ENCODE assay signal across 23 mouse cellular contexts in genomic region chr11:70531065-70531464, GRCm38 (mm10). TPM values are rescaled to one million over a fixed set of nuclear protein-coding genes. Genes with fewer than 3 reads are reported as not detected.
DNase-seq lines count a peak whose midpoint lies in the region; ATAC-seq and TF ChIP-seq lines count a peak whose summit lies in the region.
"Not testable (repeated sequence)": the region's sequence is repeated elsewhere in the genome, so short reads cannot be mapped to it uniquely, and the experiment has no call there.
"Had no signal": no experiment of that assay in that cellular context is flagged by ENCODE, and none has a peak within 500 bp of the region (broad histone marks: within the 10 kb centered on the region; RNA-seq: fewer than 3 reads in every experiment).

No protein-coding gene starts in this region.

- not testable (repeated sequence) for TF ChIP-seq RAD21 in CH12.LX (IDR thresholded peaks at IDR 0.05; ENCODE audit: low read depth, low read length); MEL (IDR thresholded peaks at IDR 0.05; ENCODE audit: low read depth, low read length)

- TF ChIP-seq POLR2A in CH12.LX (IDR thresholded peaks at IDR 0.05; ENCODE audit: low read depth, low read length); MEL (IDR thresholded peaks at IDR 0.05; ENCODE audit: control insufficient read depth in 1 of 2, insufficient read depth in 1 of 2, low read depth in 1 of 2, low read length in 2 of 2, poor library complexity in 1 of 2): not testable (repeated sequence)

- intact Hi-C loops in gastrocnemius, adult 2 months (cut with DNase I); left cerebral cortex, adult 2 months (cut with DNase I): not testable (repeated sequence)

- not testable (repeated sequence) for H3K27ac ChIP-seq in CH12.LX (ENCODE audit: insufficient read depth, low read depth); MEL (ENCODE audit: control insufficient read depth, low read depth, low read length); gastrocnemius, adult 2 months; hindbrain, postnatal 0 days; kidney, postnatal 0 days; left cerebral cortex, adult 2 months; lung, embryonic 14.5 days (ENCODE audit: low read depth); midbrain, postnatal 0 days (ENCODE audit: low read depth, low read length)

- ATAC-seq in hindbrain, postnatal 0 days; kidney, postnatal 0 days (replicated peaks; ENCODE audit: low FRiP score, low read depth); lung, embryonic 14.5 days (ENCODE audit: insufficient read depth); midbrain, postnatal 0 days (ENCODE audit: low FRiP score): not testable (repeated sequence)

- H3K4me2 ChIP-seq in CH12.LX (ENCODE audit: insufficient read depth, low read depth, poor library complexity, severe bottlenecking); hindbrain, postnatal 0 days (ENCODE audit: low read depth, low read length); kidney, postnatal 0 days (ENCODE audit: low read length); lung, embryonic 14.5 days; midbrain, postnatal 0 days (ENCODE audit: low read depth, low read length, poor library complexity, severe bottlenecking): not testable (repeated sequence)

- not testable (repeated sequence) for H3K9me3 ChIP-seq in CH12.LX (replicated peaks; ENCODE audit: low read length); MEL (replicated peaks; ENCODE audit: insufficient read depth, low read length); hindbrain, postnatal 0 days (ENCODE audit: low read length); kidney, postnatal 0 days (replicated peaks; ENCODE audit: low read length); lung, embryonic 14.5 days (ENCODE audit: low read depth, low read length); midbrain, postnatal 0 days (ENCODE audit: low read length)

- in situ Hi-C loops in CH12.LX (cut with MboI; ENCODE audit: low pct_ligation_motif_present, low pct_unique_long_range_greater_than_20kb, low sequenced_read_pairs) = not testable (repeated sequence)

- peaks cover 24 to 36% of the 10 kb centered on the region in 2 experiments for H3K36me3 ChIP-seq in CH12.LX (replicated peaks in 1 of 2; ENCODE audit: control insufficient read depth in 1 of 2, insufficient read depth in 1 of 2, low read length in 1 of 2)
- not testable (repeated sequence) for H3K36me3 ChIP-seq in MEL (ENCODE audit: control insufficient read depth in 1 of 2, insufficient read depth in 2 of 2, low read length in 2 of 2)
- peaks cover 11% of the 10 kb centered on the region; the same call in 1 of the 2 replicates for H3K36me3 ChIP-seq in hindbrain, postnatal 0 days (ENCODE audit: insufficient read depth, low read length)
- H3K36me3 ChIP-seq in kidney, postnatal 0 days (ENCODE audit: insufficient read depth, low read length) = peaks cover 23% of the 10 kb centered on the region
- peaks cover 32% of the 10 kb centered on the region for H3K36me3 ChIP-seq in lung, embryonic 14.5 days (ENCODE audit: insufficient read depth)
- H3K36me3 ChIP-seq in midbrain, postnatal 0 days (ENCODE audit: insufficient read depth, low read length) = peaks cover 22% of the 10 kb centered on the region

- not testable (repeated sequence) for H3K79me2 ChIP-seq in CH12.LX (replicated peaks; ENCODE audit: control insufficient read depth, extremely low read depth, insufficient read depth, poor library complexity, severe bottlenecking); MEL (ENCODE audit: control insufficient read depth, insufficient read depth, low read length, poor library complexity)

- H3K27me3 ChIP-seq in CH12.LX (replicated peaks); MEL (ENCODE audit: control insufficient read depth in 1 of 2, insufficient read depth in 2 of 2, low read length in 2 of 2); hindbrain, postnatal 0 days (ENCODE audit: insufficient read depth, low read length); kidney, postnatal 0 days (ENCODE audit: insufficient read depth, low read length); lung, embryonic 14.5 days (ENCODE audit: insufficient read depth, low read length); midbrain, postnatal 0 days (ENCODE audit: insufficient read depth, low read length): not testable (repeated sequence)

- peak in 1 of 2 experiments; percentile 32; a peak in 1 of 4 replicates for TF ChIP-seq CTCF in CH12.LX (conservative IDR thresholded peaks at IDR 0.05 in 1 of 2, IDR thresholded peaks at IDR 0.05 in 1 of 2; ENCODE audit: low read depth in 2 of 2, low read length in 2 of 2)
- TF ChIP-seq CTCF in MEL (IDR thresholded peaks at IDR 0.05 in 2 of 3, conservative IDR thresholded peaks at IDR 0.05 in 1 of 3; ENCODE audit: control insufficient read depth in 1 of 3, insufficient read depth in 1 of 3, low read depth in 2 of 3, low read length in 3 of 3, poor library complexity in 1 of 3, severe bottlenecking in 1 of 3) = not testable (repeated sequence)
- TF ChIP-seq CTCF in gastrocnemius, adult 2 months (IDR thresholded peaks at IDR 0.05) = peak; percentile 7; the same call in 1 of the 2 replicates
- TF ChIP-seq CTCF in hindbrain, postnatal 0 days (IDR thresholded peaks at IDR 0.05; ENCODE audit: low read depth) = 0 out of 2 replicates have a peak, but pooled peaks have one; percentile 6
- peak; percentile 25; the same call in 1 of the 2 replicates for TF ChIP-seq CTCF in kidney, postnatal 0 days (IDR thresholded peaks at IDR 0.05; ENCODE audit: low read depth)
- peak; percentile 8; the same call in 1 of the 2 replicates for TF ChIP-seq CTCF in left cerebral cortex, adult 2 months (IDR thresholded peaks at IDR 0.05)
- peak; percentile 3; the same call in 1 of the 2 replicates for TF ChIP-seq CTCF in lung, embryonic 14.5 days (IDR thresholded peaks at IDR 0.05; ENCODE audit: low read depth)
- TF ChIP-seq CTCF in midbrain, postnatal 0 days (IDR thresholded peaks at IDR 0.05) = peak; percentile 4; the same call in 1 of the 2 replicates

- not testable (repeated sequence) for TF ChIP-seq EP300 in CH12.LX (IDR thresholded peaks at IDR 0.05; ENCODE audit: low read length); MEL (IDR thresholded peaks at IDR 0.05; ENCODE audit: low read depth in 1 of 2, low read length in 2 of 2)

- H3K9ac ChIP-seq in CH12.LX (ENCODE audit: insufficient read depth, low read depth); MEL (ENCODE audit: control insufficient read depth, low read depth, low read length, poor library complexity, severe bottlenecking); hindbrain, postnatal 0 days (replicated peaks; ENCODE audit: low read length); kidney, postnatal 0 days (ENCODE audit: low read depth, low read length); lung, embryonic 14.5 days; midbrain, postnatal 0 days (replicated peaks; ENCODE audit: low read length, poor library complexity, severe bottlenecking): not testable (repeated sequence)

- not testable (repeated sequence) for DNase-seq in CH12.LX (ENCODE audit: extremely low read depth); MEL (ENCODE audit: low read depth, low spot score); gastrocnemius, adult 2 months; hindbrain, postnatal 0 days (ENCODE audit: low spot score); kidney, postnatal 0 days (ENCODE audit: low spot score); left cerebral cortex, adult 2 months (ENCODE audit: extremely low spot score in 1 of 2, low spot score in 2 of 2); lung, embryonic 14.5 days; midbrain, postnatal 0 days (ENCODE audit: low spot score)

- H3K4me3 ChIP-seq in CH12.LX (replicated peaks in 1 of 3; ENCODE audit: low read depth in 2 of 3, low read length in 2 of 3, poor library complexity in 1 of 3); MEL (ENCODE audit: control insufficient read depth in 1 of 2, insufficient read depth in 1 of 2, low read depth in 2 of 2, low read length in 2 of 2); gastrocnemius, adult 2 months; hindbrain, postnatal 0 days (ENCODE audit: low read length); kidney, postnatal 0 days (replicated peaks; ENCODE audit: low read depth, low read length); left cerebral cortex, adult 2 months; lung, embryonic 14.5 days (ENCODE audit: low read depth, low read length); midbrain, postnatal 0 days (ENCODE audit: low read depth, low read length): not testable (repeated sequence)

- 73% methylated on average over 2 of the region's 2 CpGs for whole genome bisulfite sequencing in hindbrain, postnatal 0 days
- WGBS in kidney, postnatal 0 days = 83% methylated on average over 2 of the region's 2 CpGs
- WGBS in lung, embryonic 14.5 days = 72% methylated on average over 2 of the region's 2 CpGs
- WGBS in midbrain, postnatal 0 days = 78% methylated on average over 2 of the region's 2 CpGs

- peaks cover 14 to 57% of the 10 kb centered on the region in 2 experiments for H3K4me1 ChIP-seq in CH12.LX (ENCODE audit: control insufficient read depth in 1 of 2, insufficient read depth in 2 of 2)
- not testable (repeated sequence) for H3K4me1 ChIP-seq in MEL (ENCODE audit: control insufficient read depth in 1 of 2, insufficient read depth in 2 of 2, low read length in 2 of 2); hindbrain, postnatal 0 days (ENCODE audit: insufficient read depth, low read length); kidney, postnatal 0 days (replicated peaks; ENCODE audit: insufficient read depth, low read length); lung, embryonic 14.5 days (ENCODE audit: insufficient read depth); midbrain, postnatal 0 days (ENCODE audit: insufficient read depth, low read length)

- dilution Hi-C loops in CH12.LX (cut with MboI; ENCODE audit: extremely low pct_ligation_motif_present, extremely low pct_unique_long_range_greater_than_20kb, low sequenced_read_pairs) = not testable (repeated sequence)

RNA-seq across cellular contexts. Expression of gene Gm40193, which starts 1.7 kb away (rescaled TPM):
- not detected in 2 replicates for total RNA-seq in CH12.LX (2012; rRNA removed)
- total RNA-seq in CH12.LX (2014; rRNA removed) = not detected in 2 replicates
- not detected in 2 replicates for polyA plus RNA-seq in CH12.LX (2012; ENCODE audit: insufficient read length, low read depth)
- total RNA-seq in MEL (2012; rRNA removed) = not detected in 2 replicates
- not detected for polyA plus RNA-seq in MEL (2012; ENCODE audit: insufficient read depth in 1 of 2, insufficient read length in 2 of 2, low read depth in 1 of 2, low replicate concordance in 2 of 2, missing spikeins in 1 of 2)
- total RNA-seq in gastrocnemius, adult 2 months (2021) = not detected
- not detected in 2 replicates for total RNA-seq in hindbrain, postnatal 0 days (2014; rRNA removed)
- not detected in 2 replicates for polyA plus RNA-seq in hindbrain, postnatal 0 days (2015; fragmentation: Nextera tagmentation; extraction: Ambion mirVana)
- not detected in 2 replicates for polyA plus RNA-seq in kidney, postnatal 0 days (2015; fragmentation: Nextera tagmentation; extraction: Ambion mirVana)
- total RNA-seq in left cerebral cortex, adult 2 months (2021) = not detected
- polyA plus RNA-seq in lung, embryonic 14.5 days (2014; fragmentation: Nextera tagmentation; extraction: Ambion mirVana) = not detected in 2 replicates
- total RNA-seq in midbrain, postnatal 0 days (2014; rRNA removed) = not detected in 2 replicates
- not detected in 2 replicates for polyA plus RNA-seq in midbrain, postnatal 0 days (2015; fragmentation: Nextera tagmentation; extraction: Ambion mirVana)
- total RNA-seq: adrenal gland, adult 2 months; adrenal gland, postnatal 10 days; adrenal gland, postnatal 25 days; adrenal gland, postnatal 4 days; common myeloid progenitor, adult 5-6 weeks; G1E had no signal
- polyA plus RNA-seq: adrenal gland, adult 2 months; brain, embryonic 14.5 days; CD4-positive, CD25-positive, alpha-beta regulatory T cell, adult 4 months; embryonic facial prominence, embryonic 11.5 days; embryonic facial prominence, embryonic 13.5 days; erythroblast, embryonic 14.5 days; forebrain, embryonic 10.5 days; forebrain, embryonic 12.5 days; forebrain, embryonic 14.5 days; forebrain, embryonic 16.5 days; G1E had no signal

RNA-seq across cellular contexts. Expression of gene Psmb6, which starts 5.9 kb away (rescaled TPM):
- total RNA-seq in CH12.LX (2012; rRNA removed) = 921 and 922 TPM in 2 replicates
- total RNA-seq in CH12.LX (2014; rRNA removed) = 749 and 831 TPM in 2 replicates
- 779 and 831 TPM in 2 replicates for polyA plus RNA-seq in CH12.LX (2012; ENCODE audit: insufficient read length, low read depth)
- total RNA-seq in MEL (2012; rRNA removed) = 602 and 671 TPM in 2 replicates
- polyA plus RNA-seq in MEL (2012; ENCODE audit: insufficient read depth in 1 of 2, insufficient read length in 2 of 2, low read depth in 1 of 2, low replicate concordance in 2 of 2, missing spikeins in 1 of 2) = 100 to 1,000 TPM in 1 of 2 experiments, not detected in 1; 462 TPM
- 100 to 1,000 TPM; 229 to 241 TPM for total RNA-seq in gastrocnemius, adult 2 months (2021)
- 409 and 504 TPM in 2 replicates for total RNA-seq in hindbrain, postnatal 0 days (2014; rRNA removed)
- 829 and 887 TPM in 2 replicates for polyA plus RNA-seq in hindbrain, postnatal 0 days (2015; fragmentation: Nextera tagmentation; extraction: Ambion mirVana)
- polyA plus RNA-seq in kidney, postnatal 0 days (2015; fragmentation: Nextera tagmentation; extraction: Ambion mirVana) = 686 and 703 TPM in 2 replicates
- 100 to 1,000 TPM; 164 to 169 TPM for total RNA-seq in left cerebral cortex, adult 2 months (2021)
- polyA plus RNA-seq in lung, embryonic 14.5 days (2014; fragmentation: Nextera tagmentation; extraction: Ambion mirVana) = 778 and 813 TPM in 2 replicates
- 455 and 493 TPM in 2 replicates for total RNA-seq in midbrain, postnatal 0 days (2014; rRNA removed)
- polyA plus RNA-seq in midbrain, postnatal 0 days (2015; fragmentation: Nextera tagmentation; extraction: Ambion mirVana) = 818 and 874 TPM in 2 replicates

RNA-seq across cellular contexts. Expression of gene Pld2, which starts 8.8 kb away (rescaled TPM):
- 4.0 and 4.8 TPM in 2 replicates for total RNA-seq in CH12.LX (2012; rRNA removed)
- total RNA-seq in CH12.LX (2014; rRNA removed) = 3.1 and 3.4 TPM in 2 replicates
- 6.6 and 6.7 TPM in 2 replicates for polyA plus RNA-seq in CH12.LX (2012; ENCODE audit: insufficient read length, low read depth)
- total RNA-seq in MEL (2012; rRNA removed) = 0.07 and 0.15 TPM in 2 replicates
- polyA plus RNA-seq in MEL (2012; ENCODE audit: insufficient read depth in 1 of 2, insufficient read length in 2 of 2, low read depth in 1 of 2, low replicate concordance in 2 of 2, missing spikeins in 1 of 2) = under 1 TPM in 1 of 2 experiments, not detected in 1; 0.39 TPM
- total RNA-seq in gastrocnemius, adult 2 months (2021) = 10 to 100 TPM; 15.8 to 18.2 TPM
- total RNA-seq in hindbrain, postnatal 0 days (2014; rRNA removed) = 46.0 and 64.3 TPM in 2 replicates
- polyA plus RNA-seq in hindbrain, postnatal 0 days (2015; fragmentation: Nextera tagmentation; extraction: Ambion mirVana) = 17.7 and 19.1 TPM in 2 replicates
- 6.7 and 7.2 TPM in 2 replicates for polyA plus RNA-seq in kidney, postnatal 0 days (2015; fragmentation: Nextera tagmentation; extraction: Ambion mirVana)
- total RNA-seq in left cerebral cortex, adult 2 months (2021) = 10 to 100 TPM; 12.8 to 13.6 TPM
- 5.9 and 6.4 TPM in 2 replicates for polyA plus RNA-seq in lung, embryonic 14.5 days (2014; fragmentation: Nextera tagmentation; extraction: Ambion mirVana)
- total RNA-seq in midbrain, postnatal 0 days (2014; rRNA removed) = 46.8 and 71.5 TPM in 2 replicates
- polyA plus RNA-seq in midbrain, postnatal 0 days (2015; fragmentation: Nextera tagmentation; extraction: Ambion mirVana) = 18.0 and 19.4 TPM in 2 replicates
- polyA plus RNA-seq: G1E had no signal

RNA-seq across cellular contexts. Expression of gene Gltpd2, which starts 12.1 kb away (rescaled TPM):
- not detected in 2 replicates for total RNA-seq in CH12.LX (2012; rRNA removed)
- not detected in 2 replicates for total RNA-seq in CH12.LX (2014; rRNA removed)
- polyA plus RNA-seq in CH12.LX (2012; ENCODE audit: insufficient read length, low read depth) = 0.19 TPM in 1 of 2 replicates, not detected in the other
- total RNA-seq in MEL (2012; rRNA removed) = not detected in 2 replicates
- under 1 TPM in 1 of 2 experiments, not detected in 1; 0.06 TPM for polyA plus RNA-seq in MEL (2012; ENCODE audit: insufficient read depth in 1 of 2, insufficient read length in 2 of 2, low read depth in 1 of 2, low replicate concordance in 2 of 2, missing spikeins in 1 of 2)
- total RNA-seq in gastrocnemius, adult 2 months (2021) = not detected
- total RNA-seq in hindbrain, postnatal 0 days (2014; rRNA removed) = not detected in 2 replicates
- 0.24 and 0.31 TPM in 2 replicates for polyA plus RNA-seq in hindbrain, postnatal 0 days (2015; fragmentation: Nextera tagmentation; extraction: Ambion mirVana)
- 0.56 and 0.87 TPM in 2 replicates for polyA plus RNA-seq in kidney, postnatal 0 days (2015; fragmentation: Nextera tagmentation; extraction: Ambion mirVana)
- not detected for total RNA-seq in left cerebral cortex, adult 2 months (2021)
- polyA plus RNA-seq in lung, embryonic 14.5 days (2014; fragmentation: Nextera tagmentation; extraction: Ambion mirVana) = 0.30 and 0.55 TPM in 2 replicates
- not detected in 2 replicates for total RNA-seq in midbrain, postnatal 0 days (2014; rRNA removed)
- 0.21 and 0.25 TPM in 2 replicates for polyA plus RNA-seq in midbrain, postnatal 0 days (2015; fragmentation: Nextera tagmentation; extraction: Ambion mirVana)
- total RNA-seq: adrenal gland, postnatal 25 days; common myeloid progenitor, adult 5-6 weeks; G1E had no signal
- polyA plus RNA-seq: brain, embryonic 14.5 days; CD4-positive, CD25-positive, alpha-beta regulatory T cell, adult 4 months; embryonic facial prominence, embryonic 11.5 days; embryonic facial prominence, embryonic 13.5 days; erythroblast, embryonic 14.5 days; forebrain, embryonic 12.5 days; G1E had no signal

RNA-seq across cellular contexts. Expression of gene Vmo1, which starts 16.6 kb away (rescaled TPM):
- total RNA-seq in CH12.LX (2012; rRNA removed) = 0.21 TPM in 1 of 2 replicates, not detected in the other
- total RNA-seq in CH12.LX (2014; rRNA removed) = 0.70 TPM in 1 of 2 replicates, not detected in the other
- polyA plus RNA-seq in CH12.LX (2012; ENCODE audit: insufficient read length, low read depth) = 0.36 and 0.63 TPM in 2 replicates
- not detected in 2 replicates for total RNA-seq in MEL (2012; rRNA removed)
- polyA plus RNA-seq in MEL (2012; ENCODE audit: insufficient read depth in 1 of 2, insufficient read length in 2 of 2, low read depth in 1 of 2, low replicate concordance in 2 of 2, missing spikeins in 1 of 2) = not detected
- total RNA-seq in gastrocnemius, adult 2 months (2021) = not detected
- total RNA-seq in hindbrain, postnatal 0 days (2014; rRNA removed) = not detected in 2 replicates
- polyA plus RNA-seq in hindbrain, postnatal 0 days (2015; fragmentation: Nextera tagmentation; extraction: Ambion mirVana) = not detected in 2 replicates
- 0.57 and 0.66 TPM in 2 replicates for polyA plus RNA-seq in kidney, postnatal 0 days (2015; fragmentation: Nextera tagmentation; extraction: Ambion mirVana)
- total RNA-seq in left cerebral cortex, adult 2 months (2021) = not detected
- polyA plus RNA-seq in lung, embryonic 14.5 days (2014; fragmentation: Nextera tagmentation; extraction: Ambion mirVana) = 0.38 TPM in 1 of 2 replicates, not detected in the other
- total RNA-seq in midbrain, postnatal 0 days (2014; rRNA removed) = not detected in 2 replicates
- polyA plus RNA-seq in midbrain, postnatal 0 days (2015; fragmentation: Nextera tagmentation; extraction: Ambion mirVana) = 0.53 and 0.65 TPM in 2 replicates
- total RNA-seq: adrenal gland, postnatal 25 days; common myeloid progenitor, adult 5-6 weeks; G1E had no signal
- polyA plus RNA-seq: adrenal gland, adult 2 months; CD4-positive, CD25-positive, alpha-beta regulatory T cell, adult 4 months; embryonic facial prominence, embryonic 13.5 days; erythroblast, embryonic 14.5 days; forebrain, embryonic 12.5 days; forebrain, embryonic 16.5 days; G1E had no signal
